Mouse (Mus musculus) adrenal gland, adult 2 months (tissue): Measurements from ENCODE around the gene Coq10b. TPM values are rescaled to one million over a fixed set of nuclear protein-coding genes. Genes with fewer than 3 reads are reported as not detected.

Experiments used
- DNase-seq: peaks from one replicate; pipeline ENCODE4 v3.0.0; 2021
- polyA plus RNA-seq: library from polyadenylated mRNA; depleted of rRNA; stranded (reverse); fragments of >200 nt; gene quantifications from 2 replicates; pipeline ENCODE4 v1.2.3, GENCODE M21; 2012; rRNA removed
- total RNA-seq, 2 experiments: library from RNA; stranded (reverse); gene quantifications; 2 replicates each; pipeline ENCODE4 v1.2.3; 2021

The Coq10b gene
- total and polyA plus RNA-seq, 3 experiments, result 24.4 to 135 (median 89.5) TPM

DNA sequence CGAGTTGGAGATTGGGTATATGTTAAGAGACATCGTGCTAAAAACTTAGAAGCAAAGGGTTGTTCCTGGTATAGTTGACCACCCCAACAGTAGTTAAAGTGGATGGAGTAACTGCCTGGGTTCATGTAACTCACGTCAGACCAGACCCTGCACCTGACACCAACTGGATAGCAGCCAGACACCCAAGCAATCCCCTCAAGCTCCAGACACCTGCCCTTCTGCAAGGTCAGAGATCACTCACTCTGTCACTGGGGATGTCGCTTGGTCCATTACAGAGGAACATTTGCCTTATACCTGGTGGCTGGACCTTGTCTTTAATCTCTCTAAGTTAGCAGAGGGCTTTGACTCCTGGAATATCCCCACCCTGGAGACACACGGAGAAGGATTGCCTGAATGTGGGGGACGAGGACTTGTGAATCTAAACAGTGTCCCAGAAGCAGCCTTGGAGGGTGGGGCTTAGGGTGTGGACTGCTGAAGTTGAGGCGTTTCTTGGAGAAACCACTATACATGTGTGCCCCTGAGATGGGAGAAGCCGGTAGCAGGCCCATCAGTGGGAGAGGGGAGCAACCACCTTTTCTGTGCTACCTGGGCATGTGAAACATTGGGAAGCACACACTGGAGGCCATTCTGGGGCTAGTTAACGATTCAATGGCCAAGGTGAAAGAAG, 54.5 kb downstream of the Coq10b start:
- DNase-seq, result no peak

DNA sequence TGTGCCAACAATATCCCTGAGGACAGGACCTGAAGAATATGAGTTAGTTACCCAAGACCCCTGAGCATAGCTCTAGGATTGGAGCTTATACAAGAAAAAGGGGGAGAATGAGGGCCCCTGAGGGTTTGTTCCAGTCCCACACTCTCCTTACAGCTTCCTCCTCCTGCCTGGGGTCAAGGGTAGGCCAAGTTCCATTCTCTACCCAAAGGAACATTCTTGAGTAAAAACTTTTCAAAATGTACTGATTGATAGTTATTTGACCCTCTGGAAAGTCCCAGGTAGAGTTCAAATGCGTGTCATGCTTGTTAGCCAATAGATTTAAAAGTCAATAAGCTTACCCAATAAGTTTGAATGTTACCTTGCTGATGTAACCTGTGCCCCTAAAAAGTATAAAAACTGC, 55.1 kb downstream of the Coq10b start:
- DNase-seq, result no peak

- DNase-seq, result no peak
These were observed 55.9 kb downstream of the Coq10b start for GRCm38 (mm10) chr1:55108473-55108872.

- DNase-seq, result no peak
These were observed 56.6 kb downstream of the Coq10b start for GRCm38 (mm10) chr1:55109066-55109766.

Other genes starting within 250 kb of the Coq10b start
- 10 to 100 TPM; 12.7 to 17.0 TPM for gene Ankrd44, start 126.4 kb upstream of the Coq10b start, total RNA-seq
- gene Ankrd44, start 126.4 kb upstream of the Coq10b start, polyA plus RNA-seq, result 1.8 and 2.3 TPM in 2 replicates
- gene Sf3b1, start 25.3 kb upstream of the Coq10b start, total RNA-seq, result 100 to 1,000 TPM; 121 to 124 TPM
- 6.9 and 7.9 TPM in 2 replicates for gene Sf3b1, start 25.3 kb upstream of the Coq10b start, polyA plus RNA-seq
- gene Hspe1, start 35.4 kb downstream of the Coq10b start, total RNA-seq, result 100 to 1,000 TPM; 618 to 826 TPM
- 64.2 and 81.1 TPM in 2 replicates for gene Hspe1, start 35.4 kb downstream of the Coq10b start, polyA plus RNA-seq
- 1,000 to 10,000 TPM; 1,172 to 1,353 TPM for gene Hspd1, start 35.5 kb downstream of the Coq10b start, total RNA-seq
- 38.9 and 40.1 TPM in 2 replicates for gene Hspd1, start 35.5 kb downstream of the Coq10b start, polyA plus RNA-seq
- 100 to 1,000 TPM; 136 to 390 TPM for gene Mob4, start 78.5 kb downstream of the Coq10b start, total RNA-seq
- gene Mob4, start 78.5 kb downstream of the Coq10b start, polyA plus RNA-seq, result 14.5 and 24.4 TPM in 2 replicates
- 10 to 100 TPM; 13.5 to 27.1 TPM for gene Rftn2, start 174.0 kb downstream of the Coq10b start, total RNA-seq
- 2.0 and 2.1 TPM in 2 replicates for gene Rftn2, start 174.0 kb downstream of the Coq10b start, polyA plus RNA-seq
- 1 to 10 TPM; 5.4 to 6.6 TPM for gene Mars2, start 184.4 kb downstream of the Coq10b start, total RNA-seq
- gene Mars2, start 184.4 kb downstream of the Coq10b start, polyA plus RNA-seq, result 4.2 and 4.5 TPM in 2 replicates